Mouse (Mus musculus) cortical plate, adult 2 months (tissue): ENCODE measurements around the gene Olfr1311. TPM values are rescaled to one million over a fixed set of nuclear protein-coding genes. Genes with fewer than 3 reads are reported as not detected.
"Not testable (repeated sequence)": the region's sequence is repeated elsewhere in the genome, so short reads cannot be mapped to it uniquely, and the experiment has no call there.

Experiments used
- H3K27ac ChIP-seq: fragments of 200-500 bp; 2 replicates; pipeline ENCODE4 v1.5.1; 2012; ENCODE audit warnings: low read length, control low read depth, inconsistent platforms; ENCODE audit not compliant: insufficient read depth
- H3K4me1 ChIP-seq: fragments of 200-500 bp; 2 replicates; pipeline ENCODE4 v1.6.1; 2011; ENCODE audit warnings: low read length; ENCODE audit not compliant: control insufficient read depth, insufficient read depth
- H3K4me3 ChIP-seq: fragments of 200-500 bp; 2 replicates; pipeline ENCODE4 v1.5.1; 2011; ENCODE audit warnings: mild to moderate bottlenecking, low read length, control low read depth; ENCODE audit not compliant: insufficient read depth
- CTCF ChIP-seq: fragments of 200-500 bp; IDR thresholded peaks from 2 replicates; pipeline ENCODE4 v1.5.1; 2011; ENCODE audit warnings: mild to moderate bottlenecking, control low read depth, low read length; ENCODE audit not compliant: insufficient read depth; ENCODE audit errors: extremely low read depth
- POLR2A ChIP-seq: fragments of 200-500 bp; IDR thresholded peaks from 2 replicates; pipeline ENCODE4 v1.6.1; 2011; ENCODE audit warnings: mild to moderate bottlenecking, low read length, control low read depth; ENCODE audit not compliant: insufficient read depth; ENCODE audit errors: extremely low read depth
- polyA plus RNA-seq: library from polyadenylated mRNA; depleted of rRNA; stranded (reverse); fragments of >200 nt; gene quantifications from 2 replicates; pipeline ENCODE4 v1.2.3, GENCODE M21; 2012; rRNA removed

Olfr1311 gene
- not detected in 2 replicates for polyA plus RNA-seq

- no peaks in the 10 kb centered on the region for H3K4me1 ChIP-seq
- H3K27ac ChIP-seq, result no peak within 1 kb of the TSS
- TF ChIP-seq POLR2A (no peak), CTCF (no peak)
- no peak within 1 kb of the TSS for H3K4me3 ChIP-seq
These were observed at the start of gene Olfr1311 for GRCm38 (mm10) chr2:112024312-112024711. TSS of gene Olfr1311 (minus strand) at chr2:112024412.

- H3K27ac ChIP-seq, result no peak within 1 kb of the TSS
- H3K4me1 ChIP-seq, result no peaks in the 10 kb centered on the region
- no peak for TF ChIP-seq POLR2A
- H3K4me3 ChIP-seq, result no peak within 1 kb of the TSS
These were observed 25.9 kb upstream of the Olfr1311 start, which contains the start of gene Olfr1312 for GRCm38 (mm10) chr2:112050138-112050537. TSS of gene Olfr1312 (minus strand) at chr2:112050238.

GRCm38 (mm10) chr2:112026971-112027370 is 2.8 kb upstream of the Olfr1311 start:
- H3K27ac ChIP-seq, H3K4me3 ChIP-seq, H3K4me1 ChIP-seq: not testable (repeated sequence)

GRCm38 (mm10) chr2:112014900-112015299 is 9.3 kb downstream of the Olfr1311 start:
- no peak for TF ChIP-seq POLR2A
- no peak for TF ChIP-seq CTCF
- Histone ChIP-seq H3K4me3 (no peak overlapping the region), H3K27ac (no peak overlapping the region), H3K4me1 (no peaks in the 10 kb centered on the region)

- Histone ChIP-seq H3K4me3 (no peak within 1 kb of the TSS), H3K4me1 (no peaks in the 10 kb centered on the region), H3K27ac (no peak within 1 kb of the TSS)
- no peak for TF ChIP-seq CTCF
- no peak for TF ChIP-seq POLR2A
These were observed 11.6 kb downstream of the Olfr1311 start, which contains the start of gene Olfr1310 for GRCm38 (mm10) chr2:112012608-112013007. TSS of gene Olfr1310 (minus strand) at chr2:112012708.

- TF ChIP-seq POLR2A, result no peak
- TF ChIP-seq CTCF, result no peak
- Histone ChIP-seq H3K27ac (no peak within 1 kb of the TSS), H3K4me1 (no peaks in the 10 kb centered on the region), H3K4me3 (no peak within 1 kb of the TSS)
These were observed 34.0 kb downstream of the Olfr1311 start, which contains the start of gene Olfr1309 for GRCm38 (mm10) chr2:111990181-111990580. TSS of gene Olfr1309 (minus strand) at chr2:111990281.

Other genes with a start within 250 kb of the Olfr1311 start
- not detected in 2 replicates for gene Olfr1302, start 247.0 kb downstream of the Olfr1311 start, polyA plus RNA-seq
- not detected in 2 replicates for gene Olfr1303, start 204.1 kb downstream of the Olfr1311 start, polyA plus RNA-seq
- not detected in 2 replicates for gene Olfr1305, start 147.3 kb downstream of the Olfr1311 start, polyA plus RNA-seq
- gene Olfr1306, start 108.1 kb downstream of the Olfr1311 start, polyA plus RNA-seq, result not detected in 2 replicates
- not detected in 2 replicates for gene Olfr1307, start 75.0 kb downstream of the Olfr1311 start, polyA plus RNA-seq
- gene Olfr1308, start 59.5 kb downstream of the Olfr1311 start, polyA plus RNA-seq, result not detected in 2 replicates
- not detected in 2 replicates for gene Olfr1309, start 34.1 kb downstream of the Olfr1311 start, polyA plus RNA-seq
- gene Olfr1310, start 11.7 kb downstream of the Olfr1311 start, polyA plus RNA-seq, result not detected in 2 replicates
- not detected in 2 replicates for gene Olfr1312, start 25.8 kb upstream of the Olfr1311 start, polyA plus RNA-seq
- not detected in 2 replicates for gene Olfr1313, start 53.4 kb upstream of the Olfr1311 start, polyA plus RNA-seq
- not detected in 2 replicates for gene Olfr1314, start 72.4 kb upstream of the Olfr1311 start, polyA plus RNA-seq
- not detected in 2 replicates for gene Olfr1315-ps1, start 91.0 kb upstream of the Olfr1311 start, polyA plus RNA-seq
- not detected in 2 replicates for gene Olfr1316, start 110.6 kb upstream of the Olfr1311 start, polyA plus RNA-seq
- gene Olfr1317, start 115.9 kb upstream of the Olfr1311 start, polyA plus RNA-seq, result not detected in 2 replicates
- not detected in 2 replicates for gene Olfr1318, start 129.8 kb upstream of the Olfr1311 start, polyA plus RNA-seq
- gene Lpcat4, start 215.1 kb upstream of the Olfr1311 start, polyA plus RNA-seq, result 332 and 337 TPM in 2 replicates
- 0.08 and 0.10 TPM in 2 replicates for gene Nutm1, start 234.9 kb upstream of the Olfr1311 start, polyA plus RNA-seq
- 92.6 and 101 TPM in 2 replicates for gene Nop10, start 237.5 kb upstream of the Olfr1311 start, polyA plus RNA-seq
- gene Slc12a6, start 241.4 kb upstream of the Olfr1311 start, polyA plus RNA-seq, result 109 and 113 TPM in 2 replicates
- gene Gm21985, start 241.9 kb upstream of the Olfr1311 start, polyA plus RNA-seq, result 0.13 and 0.15 TPM in 2 replicates